Mouse (Mus musculus) stomach, postnatal 0 days (tissue): ENCODE results near the gene Evi2a.

Experiments used
- CTCF ChIP-seq: IDR thresholded peaks from 2 replicates; pipeline ENCODE4 v1.5.1; 2016; ENCODE audit warnings: antibody characterized with exemption, low read depth, mild to moderate bottlenecking, moderate library complexity
- EP300 ChIP-seq: optimal IDR thresholded peaks from 2 replicates; pipeline ENCODE3; 2016; ENCODE audit warnings: antibody characterized with exemption

- TF ChIP-seq CTCF (no peak), EP300 (no peak)
These were observed 2.5 kb downstream of the Evi2a start for GRCm38 (mm10) chr11:79527739-79528384.
